Mouse (Mus musculus): ENCODE data around the gene Zfyve9.

DNA sequence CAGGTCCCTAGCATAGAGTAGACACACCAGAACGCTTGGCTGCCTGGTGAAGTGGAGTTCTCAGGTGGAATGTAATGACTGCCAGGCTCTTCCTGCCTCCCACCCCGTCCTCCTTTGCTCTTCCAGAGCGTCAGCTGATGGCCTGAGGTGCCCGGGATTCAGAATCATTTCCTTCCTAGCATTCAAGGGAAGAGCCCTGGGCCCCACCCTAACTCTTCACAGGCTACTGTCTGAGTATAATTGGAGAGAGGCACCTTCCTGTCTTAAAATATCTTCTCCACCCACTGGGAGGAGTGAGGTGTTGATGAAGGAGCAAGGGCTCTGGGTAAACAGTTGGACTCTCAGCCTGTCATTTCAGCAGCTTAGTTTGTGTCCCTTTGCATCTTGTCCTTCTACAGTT, 16.1 kb upstream of the Zfyve9 start:
- no peak for TF ChIP-seq POLR2A (IDR thresholded peaks at IDR 0.05; ENCODE audit: insufficient read depth, low read depth, low read length)
- TF ChIP-seq CTCF (IDR thresholded peaks at IDR 0.05; ENCODE audit: insufficient read depth, low read depth, low read length) = no peak
